Mouse (Mus musculus): ENCODE data around the gene Tmem189.
"Not testable (repeated sequence)": the region's sequence is repeated elsewhere in the genome, so short reads cannot be mapped to it uniquely, and the experiment has no call there.

Gene Tmem189

DNA sequence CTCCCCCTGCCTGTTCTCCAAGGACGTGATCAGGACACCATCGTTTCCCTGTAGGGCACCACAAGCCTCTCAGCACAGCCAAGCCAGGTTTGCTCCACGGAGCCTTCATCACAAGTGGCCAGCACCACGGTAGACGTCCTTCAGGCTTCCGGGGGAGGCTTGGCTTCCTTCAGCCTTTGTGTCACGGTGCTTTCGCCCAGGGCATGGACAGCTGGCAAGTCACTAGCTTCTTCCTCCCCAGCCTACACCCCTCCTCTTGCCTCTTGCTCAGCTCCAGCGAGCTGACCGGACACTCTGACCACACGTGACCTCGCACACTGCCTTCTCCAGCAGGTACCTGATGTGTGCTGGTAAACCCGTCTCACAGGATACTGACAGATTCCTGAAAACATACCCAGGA is 67.3 kb downstream of the Tmem189 start:
- no peak for DNase-seq (ENCODE audit: low read depth)

DNA sequence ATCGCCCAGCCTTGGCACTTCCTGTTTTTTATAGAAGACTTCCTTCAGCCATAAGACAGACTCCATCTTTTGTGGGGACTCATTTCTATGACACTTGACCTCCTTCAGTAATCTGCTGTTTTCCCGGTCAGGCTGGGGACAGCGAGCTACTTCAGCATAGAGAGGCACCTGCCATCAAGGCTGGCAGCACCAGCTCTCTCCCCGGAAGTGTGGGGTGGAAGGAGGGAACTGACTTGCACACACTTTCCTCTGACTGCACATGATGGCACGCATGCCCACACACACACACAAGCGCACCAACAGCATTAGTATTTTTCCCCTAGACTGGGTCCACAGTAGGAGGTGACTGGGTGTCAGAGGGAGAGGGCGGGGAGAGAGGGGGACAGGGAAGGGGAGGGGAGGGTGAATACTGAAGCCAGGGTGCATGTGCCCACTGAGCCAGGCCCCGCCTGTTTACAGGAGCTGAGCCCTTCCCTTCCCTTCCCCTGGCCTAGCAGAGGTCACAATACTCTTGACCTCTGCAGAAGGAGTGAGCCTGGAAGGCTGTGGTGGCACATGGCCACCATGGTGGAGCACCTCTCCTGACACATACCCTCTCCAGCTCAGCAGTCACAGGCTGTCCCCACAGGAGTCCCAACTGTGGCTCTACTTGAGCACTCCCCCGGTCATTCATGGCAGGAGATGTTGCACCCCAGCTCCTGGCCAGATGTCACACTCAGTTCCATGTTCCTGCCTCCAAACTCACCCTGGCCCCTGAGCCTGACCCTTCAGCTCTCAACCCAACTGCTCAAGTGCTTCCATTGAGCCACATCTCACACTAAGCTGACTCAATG is 68.2 kb downstream of the Tmem189 start:
- no peak for DNase-seq (ENCODE audit: low read depth)

DNA sequence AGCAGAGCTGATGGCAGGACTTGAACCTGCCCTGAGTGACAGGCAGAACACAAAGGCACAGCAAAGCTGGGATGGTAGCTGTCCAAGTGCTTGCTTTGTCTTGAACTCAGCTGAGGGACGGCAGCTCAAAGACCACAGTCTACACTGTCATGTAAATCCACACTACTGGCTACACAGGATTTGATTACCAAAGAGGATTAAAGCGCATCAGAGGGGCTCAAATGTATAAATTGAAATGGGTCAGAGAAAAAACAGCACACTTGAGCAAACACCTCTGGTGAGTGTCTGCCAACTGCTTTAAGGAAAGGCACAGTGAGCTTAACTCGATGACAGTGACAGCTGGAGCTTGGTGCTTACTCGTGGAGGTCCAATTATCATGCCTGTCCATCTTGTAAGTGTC is 72.2 kb downstream of the Tmem189 start:
- DNase-seq (ENCODE audit: low read depth) = no peak

GRCm38 (mm10) chr2:167617034-167617433 is 72.6 kb downstream of the Tmem189 start:
- DNase-seq (ENCODE audit: low read depth) = no peak

GRCm38 (mm10) chr2:167613335-167613734 is 76.3 kb downstream of the Tmem189 start:
- not testable (repeated sequence) for DNase-seq (ENCODE audit: low read depth)

- no peak for DNase-seq (ENCODE audit: low read depth)
These were observed 77.5 kb downstream of the Tmem189 start for GRCm38 (mm10) chr2:167612122-167612521.

DNA sequence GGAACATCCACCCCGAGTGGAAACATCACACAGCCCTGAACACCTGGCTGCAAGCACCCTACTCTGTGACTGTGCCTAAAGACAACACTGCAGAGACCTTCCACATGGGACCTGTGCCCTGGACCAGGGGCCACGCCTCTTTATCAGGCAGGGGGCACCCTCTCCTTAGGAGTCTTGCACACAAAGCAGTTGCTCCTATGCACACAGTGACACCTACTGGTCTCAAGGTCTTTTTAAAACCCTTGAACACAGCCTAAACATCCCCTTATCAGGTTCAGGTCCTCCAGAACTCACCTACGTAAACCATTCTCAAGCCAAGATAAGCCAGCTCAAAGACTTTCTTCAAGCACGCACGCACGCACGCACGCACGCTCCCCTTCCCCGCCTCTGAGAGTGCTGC is 78.3 kb downstream of the Tmem189 start:
- peak; percentile 43 for DNase-seq (ENCODE audit: low read depth)

GRCm38 (mm10) chr2:167606745-167607123 is 82.9 kb downstream of the Tmem189 start:
- no peak for DNase-seq (ENCODE audit: low read depth)

DNA sequence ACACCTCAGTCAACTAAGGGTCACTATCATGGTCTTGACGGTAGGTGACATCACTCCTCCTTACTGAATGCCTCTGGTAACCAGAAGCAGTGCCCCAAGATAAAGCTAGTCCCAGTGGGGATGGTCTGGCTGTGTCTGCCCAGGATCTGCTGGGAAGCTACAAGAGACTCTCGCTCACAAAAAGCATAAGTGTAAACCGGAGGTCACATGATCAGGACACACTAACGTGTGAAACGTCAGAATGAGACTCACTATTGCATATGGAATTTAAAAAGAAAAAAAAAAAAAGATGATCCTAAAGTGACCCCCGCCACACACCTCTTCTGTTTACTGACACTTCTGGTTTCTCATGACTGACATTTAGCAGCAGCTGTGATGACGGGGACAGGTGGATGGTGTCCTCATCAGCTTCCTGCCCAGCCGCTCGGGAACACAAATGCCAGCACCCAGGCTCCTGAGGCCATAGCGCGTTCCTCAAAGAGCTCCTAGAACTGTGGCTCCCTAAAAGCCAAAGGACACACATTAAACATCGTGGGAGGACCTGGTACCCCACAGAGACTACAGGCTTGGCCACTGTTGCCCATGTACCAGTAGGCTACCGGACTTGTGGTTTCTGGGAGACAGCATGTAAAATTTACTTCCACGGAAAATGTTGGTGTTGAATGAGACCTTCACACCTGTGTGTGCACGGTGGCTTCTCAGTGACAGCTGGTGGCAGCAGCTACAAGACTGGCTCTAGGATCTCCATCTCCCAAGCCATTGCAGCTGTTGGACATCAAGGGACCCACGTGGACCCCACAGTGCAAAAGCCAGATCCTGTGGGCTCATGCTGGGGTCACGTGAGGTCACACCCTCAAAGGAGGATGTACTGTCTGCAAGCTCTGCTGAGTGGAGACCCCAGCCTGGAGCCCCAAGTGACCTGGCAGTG is 83.5 kb downstream of the Tmem189 start:
- DNase-seq (ENCODE audit: low read depth) = no peak

DNA sequence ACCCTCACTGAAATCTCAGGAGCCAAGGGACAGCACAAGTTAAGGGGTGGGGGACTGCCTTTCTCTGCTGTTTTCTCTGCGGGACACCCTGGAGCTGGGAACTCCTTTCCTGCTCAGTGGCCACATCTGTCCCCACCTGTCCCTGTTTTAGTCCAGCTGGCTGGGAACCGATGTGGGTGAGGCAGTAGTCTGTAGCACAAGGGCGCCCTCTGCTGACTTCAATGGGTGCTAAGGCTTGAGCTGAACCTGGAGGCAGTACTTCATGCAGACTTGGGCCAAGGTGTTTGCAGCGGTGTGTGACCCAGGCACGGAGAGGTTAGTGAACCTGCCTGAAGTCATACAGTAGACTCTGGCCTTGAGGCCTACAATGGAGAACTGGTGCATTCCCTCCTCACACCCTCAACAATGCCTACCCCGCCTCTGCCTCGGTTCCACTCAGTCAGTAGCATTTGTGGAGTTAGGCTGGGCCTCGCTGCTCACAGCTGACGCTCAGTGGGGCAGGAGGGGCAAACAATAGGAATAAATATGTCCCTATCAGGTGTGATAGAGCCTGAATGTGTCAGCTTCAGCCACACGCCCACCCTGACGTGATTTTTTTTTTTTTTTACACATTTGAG is 84.3 kb downstream of the Tmem189 start:
- peak; percentile 76 for DNase-seq (ENCODE audit: low read depth)

DNA sequence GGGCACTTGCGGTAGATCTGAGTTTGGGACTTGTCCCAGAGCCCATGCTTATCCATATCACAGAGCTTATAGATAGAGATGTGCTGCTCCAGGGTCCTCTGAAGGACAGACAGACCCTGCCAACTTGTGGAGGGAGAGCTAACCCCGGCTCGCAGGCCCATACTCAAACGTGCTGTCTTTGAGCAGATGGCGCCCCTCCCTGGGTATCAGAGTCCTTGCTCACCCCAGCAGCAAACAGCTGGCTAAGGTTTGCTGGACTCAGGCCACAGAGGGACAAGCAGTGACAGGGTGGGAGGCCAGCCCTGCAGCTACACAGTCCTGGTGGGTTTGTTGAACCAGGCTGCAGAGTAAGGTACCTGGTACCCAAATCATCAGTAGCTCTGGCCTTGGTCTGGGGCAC is 86.6 kb downstream of the Tmem189 start:
- DNase-seq (ENCODE audit: low read depth) = no peak

- no peak for DNase-seq (ENCODE audit: low read depth)
These were observed 87.3 kb downstream of the Tmem189 start for GRCm38 (mm10) chr2:167602364-167602763.

DNA sequence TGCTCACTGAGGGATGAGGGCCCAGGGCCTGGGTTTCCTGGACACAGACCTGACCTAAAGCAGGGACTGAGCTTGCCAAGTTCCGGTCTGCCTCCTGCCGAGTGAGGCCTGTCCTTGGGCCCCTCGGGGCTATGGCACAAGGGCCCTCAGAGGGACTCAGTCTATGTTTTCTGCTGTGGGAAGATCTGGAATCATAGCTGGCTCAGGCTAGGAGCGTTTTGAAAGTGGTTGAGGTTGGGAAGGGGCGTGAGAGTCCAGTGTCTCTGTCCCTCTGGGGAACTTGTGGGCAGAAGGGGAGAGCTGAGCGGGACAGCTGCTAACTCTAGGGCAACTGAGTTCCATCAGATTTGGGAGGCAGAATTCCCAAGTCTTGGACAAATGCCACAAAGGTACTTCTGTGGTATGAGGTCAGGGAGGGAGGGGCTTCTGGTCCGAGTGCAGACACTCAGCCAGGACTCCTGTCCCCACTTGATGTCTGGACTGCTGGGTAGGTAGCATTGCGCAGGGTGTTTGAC is 89.1 kb downstream of the Tmem189 start:
- no peak for DNase-seq (ENCODE audit: low read depth)

- DNase-seq (ENCODE audit: low read depth) = no peak
These were observed 89.7 kb downstream of the Tmem189 start for GRCm38 (mm10) chr2:167599917-167600316.

- DNase-seq (ENCODE audit: low read depth) = no peak
These were observed 90.4 kb downstream of the Tmem189 start for GRCm38 (mm10) chr2:167599195-167599594.

DNA sequence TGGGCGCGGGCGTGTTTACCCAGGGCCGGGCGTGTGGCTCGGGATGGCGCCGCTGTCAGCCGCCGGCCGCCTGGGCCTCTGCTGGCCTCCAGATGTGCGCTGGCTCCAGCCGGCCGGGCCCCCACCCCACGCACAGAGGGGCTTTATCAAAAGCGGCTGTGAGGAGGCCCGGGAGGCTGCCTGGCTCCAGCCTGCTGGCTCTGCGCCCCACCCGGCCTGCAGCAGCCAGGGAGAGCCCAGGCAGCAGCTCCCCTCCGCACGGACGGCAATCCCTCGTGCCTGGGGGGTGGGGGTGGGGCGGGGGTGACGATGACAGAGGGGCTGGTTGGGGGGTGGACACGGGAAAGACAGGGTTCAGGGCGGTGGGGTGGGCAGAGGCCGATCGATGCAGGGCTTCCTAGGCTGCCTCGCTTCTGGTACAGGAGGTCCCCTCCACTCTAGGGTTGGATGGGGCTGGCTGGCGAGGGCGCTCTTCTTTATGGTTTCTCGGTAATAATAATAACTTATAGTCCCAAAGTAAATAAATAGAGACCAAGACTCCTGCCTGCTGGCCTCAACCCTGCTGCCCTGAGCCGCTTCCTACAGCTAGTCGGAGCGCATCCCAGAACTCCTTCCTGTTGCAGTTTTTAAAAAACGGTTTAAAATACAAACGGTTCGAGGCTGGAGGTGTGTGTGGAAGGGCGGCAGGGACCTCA is 92.0 kb downstream of the Tmem189 start:
- no peak for DNase-seq (ENCODE audit: low read depth)

GRCm38 (mm10) chr2:167596726-167597491 is 92.7 kb downstream of the Tmem189 start:
- no peak for DNase-seq (ENCODE audit: low read depth)

GRCm38 (mm10) chr2:167596262-167596661 is 93.4 kb downstream of the Tmem189 start:
- no peak for DNase-seq (ENCODE audit: low read depth)

GRCm38 (mm10) chr2:167595761-167596171 is 93.9 kb downstream of the Tmem189 start:
- DNase-seq (ENCODE audit: low read depth) = no peak

DNA sequence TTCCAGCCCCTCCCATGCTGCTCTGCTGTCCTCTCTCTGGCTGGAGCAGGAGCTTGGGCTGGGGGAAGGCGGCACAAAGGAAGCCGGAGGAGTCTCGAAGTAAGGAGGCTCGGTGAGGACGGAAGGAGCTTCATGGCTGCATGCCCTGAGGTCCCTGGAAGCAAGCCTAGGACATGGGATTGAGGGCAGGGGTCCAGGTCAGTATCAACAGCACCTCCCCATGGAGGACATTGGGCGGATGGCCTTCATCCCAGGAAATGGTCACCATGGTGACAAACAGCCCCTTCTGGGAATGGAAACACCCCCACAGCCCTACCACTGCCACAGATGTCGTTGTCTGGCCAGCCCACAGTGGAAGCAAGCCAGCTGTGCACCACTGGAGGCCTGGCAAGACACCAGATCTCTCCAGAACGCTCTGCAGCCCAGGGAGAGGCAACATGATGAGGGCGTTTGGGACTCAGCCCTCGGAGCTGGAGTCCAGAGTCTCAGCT is 95.1 kb downstream of the Tmem189 start:
- no peak for DNase-seq (ENCODE audit: low read depth)

All from c-Kit-positive CD71-positive TER-119-negative erythroid progenitor cells, embryonic 14.5 days (primary cell).